Mouse (Mus musculus) MEL (cell line): ENCODE measurements around the gene Zfp553.

Experiments
- CTCF ChIP-seq, 3 experiments: IDR thresholded peaks in 2 of 3; conservative IDR thresholded peaks in 1 of 3; 2 replicates each; pipeline ENCODE4 v1.5.1; 2011 to 2012; ENCODE audit warnings: low read length in 3 of 3, low read depth in 2 of 3, mild to moderate bottlenecking in 2 of 3, improper control_type of control experiment in 1 of 3, inconsistent platforms in 1 of 3, mixed read lengths in 1 of 3, moderate library complexity in 1 of 3; ENCODE audit not compliant: control insufficient read depth in 1 of 3, insufficient read depth in 1 of 3, poor library complexity in 1 of 3, severe bottlenecking in 1 of 3
- JUND ChIP-seq: IDR thresholded peaks from 2 replicates; pipeline ENCODE4 v1.6.1; 2011; ENCODE audit warnings: low read depth, mild to moderate bottlenecking, improper control_type of control experiment, low read length
- MAX ChIP-seq: IDR thresholded peaks from 2 replicates; pipeline ENCODE4 v1.6.1; 2011; ENCODE audit warnings: low read length, improper control_type of control experiment

DNA sequence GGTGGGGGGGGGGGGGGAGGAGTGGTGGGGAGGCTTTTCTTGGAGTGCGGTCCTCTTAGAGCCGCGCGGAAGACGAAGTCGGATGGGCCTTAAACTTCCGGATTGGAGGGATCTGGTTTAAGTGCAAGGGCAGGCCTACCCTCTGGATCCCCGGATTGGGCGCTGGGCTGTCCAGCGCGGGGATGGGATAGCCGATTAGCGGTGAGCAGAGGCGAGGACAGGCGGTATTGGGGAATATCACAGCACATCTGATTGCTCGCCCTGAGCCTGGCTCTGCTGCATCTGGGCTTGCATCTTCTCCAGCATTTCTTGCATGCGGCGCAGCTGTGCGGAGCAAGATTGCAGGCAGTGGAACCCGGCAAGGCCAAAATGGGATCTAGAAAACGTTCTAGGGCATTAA is 18.3 kb upstream of the Zfp553 start:
- TF ChIP-seq CTCF (IDR thresholded peaks at IDR 0.05 in 2 of 3, conservative IDR thresholded peaks at IDR 0.05 in 1 of 3; ENCODE audit: control insufficient read depth in 1 of 3, insufficient read depth in 1 of 3, low read depth in 2 of 3, low read length in 3 of 3, poor library complexity in 1 of 3, severe bottlenecking in 1 of 3) = no peak
- TF ChIP-seq JUND = no peak
- no peak for TF ChIP-seq MAX
